Mouse (Mus musculus) thymus, adult 2 months (tissue): ENCODE measurements around the gene Hand1. TPM values are rescaled to one million over a fixed set of nuclear protein-coding genes. Genes with fewer than 3 reads are reported as not detected.

ENCODE experiments used
- DNase-seq: peaks from one replicate; pipeline ENCODE4 v3.0.0; 2021
- H3K27ac ChIP-seq: fragments of 200-500 bp; 2 replicates; pipeline ENCODE4 v1.5.1; 2012; ENCODE audit warnings: low read length, control low read depth; ENCODE audit not compliant: control insufficient read depth, insufficient read depth
- H3K27me3 ChIP-seq: fragments of 200-500 bp; 2 replicates; pipeline ENCODE4 v1.6.1; 2012; ENCODE audit warnings: mild to moderate bottlenecking, low read length, moderate library complexity, mixed read lengths; ENCODE audit not compliant: control insufficient read depth, insufficient read depth
- H3K36me3 ChIP-seq: fragments of 200-500 bp; 2 replicates; pipeline ENCODE4 v1.6.1; 2012; ENCODE audit warnings: mild to moderate bottlenecking, low read length, moderate library complexity; ENCODE audit not compliant: control insufficient read depth, insufficient read depth
- H3K4me1 ChIP-seq: fragments of 200-500 bp; replicated peaks from 2 replicates; pipeline ENCODE4 v1.6.1; 2012; ENCODE audit warnings: low read length; ENCODE audit not compliant: control insufficient read depth, insufficient read depth
- H3K4me3 ChIP-seq: fragments of 200-500 bp; 2 replicates; pipeline ENCODE4 v1.5.1; 2012; ENCODE audit warnings: mild to moderate bottlenecking, low read length, control low read depth, moderate library complexity; ENCODE audit not compliant: control insufficient read depth, insufficient read depth
- CTCF ChIP-seq: fragments of 200-500 bp; IDR thresholded peaks from 2 replicates; pipeline ENCODE4 v1.5.1; 2012; ENCODE audit warnings: mild to moderate bottlenecking, control low read depth, low read length, moderate library complexity, borderline replicate concordance; ENCODE audit not compliant: control insufficient read depth, poor library complexity, insufficient read depth; ENCODE audit errors: extremely low read depth
- POLR2A ChIP-seq: fragments of 200-500 bp; IDR thresholded peaks from 2 replicates; pipeline ENCODE4 v1.6.1; 2012; ENCODE audit warnings: mild to moderate bottlenecking, low read length, control low read depth, moderate library complexity; ENCODE audit not compliant: control insufficient read depth, poor library complexity, insufficient read depth; ENCODE audit errors: extremely low read depth
- WGBS: fragments of 180-500 bp; shearing (Covaris S2); methylation state at CpG from one replicate; pipeline ENCODE4 v1.1.7; 2018; 5-methylcytosine and 5-hydroxymethylcytosine counted together
- polyA plus RNA-seq: library from polyadenylated mRNA; depleted of rRNA; stranded (reverse); fragments of >200 nt; gene quantifications from 2 replicates; pipeline ENCODE4 v1.2.3, GENCODE M21; 2012

Gene Hand1
- polyA plus RNA-seq, 1 experiment, result 0.30 TPM

DNA sequence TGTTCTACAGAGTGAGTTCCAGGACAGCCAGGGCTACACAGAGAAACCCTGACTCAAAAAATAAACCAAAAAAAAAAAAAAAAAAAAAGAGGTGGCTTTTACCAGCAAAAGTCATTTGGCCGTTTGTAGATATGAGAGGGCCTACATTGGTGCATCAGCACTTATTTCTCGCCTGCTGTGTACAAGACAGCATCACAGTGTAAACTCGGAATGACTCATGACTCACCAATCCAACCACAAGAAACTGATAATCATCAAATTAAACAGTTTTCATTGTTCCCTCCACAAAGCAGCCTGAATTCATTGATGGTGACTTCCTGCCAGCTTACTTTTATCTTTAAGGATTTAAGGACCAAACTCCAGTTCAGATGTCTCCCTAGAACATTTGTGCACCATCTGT is 27.6 kb downstream of the Hand1 start:
- H3K4me3 ChIP-seq, result no peak overlapping the region
- no peak overlapping the region for H3K27ac ChIP-seq
- peaks cover 18% of the 10 kb centered on the region for H3K36me3 ChIP-seq
- DNase-seq, result no peak
- TF ChIP-seq CTCF (no peak), POLR2A (no peak)
- peaks cover 16% of the 10 kb centered on the region for H3K4me1 ChIP-seq
- no peaks in the 10 kb centered on the region for H3K27me3 ChIP-seq
- WGBS, result 28% methylated on average over 3 of the region's 3 CpGs

DNA sequence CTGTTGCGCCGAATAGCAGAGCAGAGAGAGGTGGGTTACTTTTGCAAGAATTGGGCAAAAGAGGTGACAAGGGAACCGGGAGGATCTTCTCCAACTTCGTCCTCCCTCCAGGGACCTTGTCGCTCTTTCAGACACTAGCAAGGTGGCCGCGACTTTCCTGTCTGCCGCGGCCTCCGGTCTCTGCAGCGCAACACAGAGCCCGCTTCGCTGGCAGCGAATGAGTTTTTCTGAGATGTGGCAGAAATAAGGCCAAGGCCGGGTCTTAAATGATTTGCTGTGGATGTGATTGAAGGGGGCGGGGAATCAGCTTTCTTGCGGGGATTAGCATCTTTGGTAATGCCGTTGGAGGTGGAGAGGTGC is 30.1 kb downstream of the Hand1 start:
- peaks cover 3% of the 10 kb centered on the region; the same call in 1 of the 2 replicates for H3K36me3 ChIP-seq
- peaks cover 16% of the 10 kb centered on the region for H3K4me1 ChIP-seq
- under 1% methylated on average over 18 of the region's 18 CpGs for WGBS
- H3K4me3 ChIP-seq, result peak overlapping the region; percentile 76
- DNase-seq, result peak; percentile 40
- H3K27me3 ChIP-seq, result no peaks in the 10 kb centered on the region
- H3K27ac ChIP-seq, result no peak overlapping the region
- no peak for TF ChIP-seq CTCF
- TF ChIP-seq POLR2A, result no peak

DNA sequence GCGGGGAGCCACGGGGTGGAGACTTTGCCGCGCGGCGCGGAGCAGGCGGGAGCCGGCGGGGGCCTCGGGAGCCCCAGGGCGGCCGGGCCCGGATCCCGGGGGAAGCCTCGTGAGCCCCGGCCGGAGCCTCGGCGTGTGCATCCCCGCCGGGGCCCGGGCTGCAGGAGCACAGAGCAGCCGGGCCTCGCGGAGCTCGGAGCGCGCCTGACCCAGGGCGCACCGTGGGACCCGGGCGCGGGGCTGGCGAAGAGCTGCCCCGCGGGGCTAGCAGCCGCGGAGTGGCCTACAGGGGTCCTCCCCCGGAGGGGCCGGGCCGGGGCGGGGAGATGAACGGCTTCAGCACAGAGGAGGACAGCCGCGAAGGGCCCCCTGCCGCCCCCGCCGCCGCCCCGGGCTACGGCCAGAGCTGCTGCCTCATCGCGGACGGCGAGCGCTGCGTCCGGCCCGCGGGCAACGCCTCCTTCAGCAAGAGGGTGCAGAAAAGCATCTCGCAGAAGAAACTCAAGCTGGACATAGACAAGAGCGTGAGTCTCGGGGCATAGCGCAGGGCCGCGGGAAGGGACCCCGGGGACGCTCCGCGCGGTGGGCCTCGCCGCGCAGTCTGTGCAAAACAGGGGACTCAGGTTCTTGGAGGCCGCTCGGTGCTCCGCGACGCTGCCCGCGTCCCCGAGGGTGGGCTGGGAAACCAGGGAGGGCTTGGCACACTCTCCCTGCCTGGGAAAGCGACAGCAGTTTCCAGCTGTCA is 30.7 kb downstream of the Hand1 start:
- peak; percentile 56 for DNase-seq

DNA sequence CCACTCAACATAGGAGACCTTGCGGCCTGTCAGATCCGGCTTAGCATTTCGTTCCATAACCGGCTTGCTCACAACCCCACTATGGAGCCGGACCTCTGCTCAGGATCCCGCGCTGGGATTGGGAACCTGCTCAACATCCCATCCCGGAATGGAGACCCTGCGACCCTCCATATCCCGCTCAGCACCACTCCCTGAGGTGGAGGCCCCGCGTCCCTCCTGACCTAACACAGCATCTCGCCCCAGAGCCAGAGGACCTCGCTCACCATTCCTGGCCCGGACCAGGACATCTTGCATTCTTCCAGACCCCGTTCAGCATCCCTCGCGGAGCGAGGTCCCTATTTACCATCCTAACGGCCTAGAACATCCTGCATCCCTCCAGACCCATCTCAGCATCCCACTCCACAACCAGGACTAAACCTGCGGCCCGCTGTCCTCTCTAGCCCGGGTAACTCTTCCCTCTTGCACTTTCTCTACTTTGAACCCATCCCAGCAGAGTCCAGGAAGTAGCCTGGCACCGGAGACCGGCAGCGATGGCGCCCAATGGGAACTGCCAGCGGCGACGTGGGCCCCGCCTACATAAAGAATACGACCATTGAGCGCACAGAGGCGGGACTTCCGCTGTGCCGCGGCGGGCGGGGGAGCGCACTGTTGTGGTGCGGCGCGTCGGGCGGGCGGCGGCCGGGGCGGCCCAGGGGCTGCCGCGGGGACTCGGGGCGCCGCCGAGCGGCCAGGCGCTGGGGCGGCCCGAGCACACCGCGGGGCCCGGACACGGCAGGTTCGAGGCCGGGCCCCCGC is 31.4 kb downstream of the Hand1 start, which contains the start of gene Sap30l:
TSS of gene Sap30l (plus strand) at position 667 of the 795 bp plus-strand sequence.
- Histone ChIP-seq H3K4me3 (peak within 1 kb of the TSS; percentile 82), H3K4me1 (peaks cover 20% of the 10 kb centered on the region), H3K27ac (peak within 1 kb of the TSS; percentile 64), H3K27me3 (no peaks in the 10 kb centered on the region), H3K36me3 (no peaks in the 10 kb centered on the region)
- peak; percentile 91 for TF ChIP-seq POLR2A
- TF ChIP-seq CTCF, result no peak; the same call in 1 of the 2 replicates
- peak; percentile 98 for DNase-seq
- WGBS, result 1% methylated on average over 64 of the region's 66 CpGs

More for the DNA sequence above, 30.7 kb downstream of the Hand1 start:
- peak; percentile 25; the same call in 1 of the 2 replicates for TF ChIP-seq CTCF
- 0 out of 2 replicates have a peak, but pooled peaks have one; percentile 16 for TF ChIP-seq POLR2A
- Histone ChIP-seq H3K4me3 (peak overlapping the region; percentile 76), H3K4me1 (peaks cover 18% of the 10 kb centered on the region), H3K36me3 (no peaks in the 10 kb centered on the region; the same call in 1 of the 2 replicates), H3K27ac (no peak overlapping the region), H3K27me3 (no peaks in the 10 kb centered on the region)
- WGBS, result under 1% methylated on average over 84 of the region's 85 CpGs

DNA sequence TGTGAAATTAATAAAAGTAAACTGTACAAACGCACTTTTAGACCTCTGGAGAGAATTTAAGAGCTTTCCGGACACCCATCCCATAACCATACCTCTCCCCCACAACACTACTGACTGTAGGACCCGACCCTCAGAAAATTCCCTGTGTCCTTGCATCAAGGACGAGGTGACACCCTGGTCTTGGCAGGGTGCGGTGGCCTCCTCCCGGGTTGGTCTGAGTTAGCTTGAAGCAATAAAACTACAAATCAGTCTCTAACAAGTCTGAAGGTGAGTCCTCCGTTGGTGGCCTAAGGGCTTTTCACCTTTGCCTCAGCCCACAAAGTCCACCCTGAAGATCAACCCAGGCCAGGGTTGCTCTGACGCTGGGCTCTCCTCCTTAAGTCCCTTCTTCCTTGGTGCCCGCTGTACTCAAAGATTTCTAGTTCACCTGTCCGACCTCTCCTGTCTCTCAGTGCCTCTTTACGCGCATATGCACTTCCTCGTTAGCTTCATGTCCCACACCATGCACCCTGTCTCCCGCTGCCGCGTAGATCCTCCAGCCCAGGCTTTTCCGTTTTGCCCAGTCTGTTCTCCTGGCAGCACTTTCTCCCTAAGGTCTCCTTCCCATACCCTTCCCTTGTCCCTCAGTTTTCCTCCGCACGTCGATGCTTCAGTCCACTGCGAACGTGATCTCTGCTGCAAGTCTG is 32.2 kb downstream of the Hand1 start:
- 22% methylated on average over 22 of the region's 22 CpGs for WGBS
- TF ChIP-seq POLR2A (no peak), CTCF (no peak)
- H3K27ac ChIP-seq, result peak overlapping the region; percentile 2; the same call in 1 of the 2 replicates
- H3K36me3 ChIP-seq, result no peaks in the 10 kb centered on the region
- no peaks in the 10 kb centered on the region for H3K27me3 ChIP-seq
- peak overlapping the region; percentile 82 for H3K4me3 ChIP-seq
- H3K4me1 ChIP-seq, result peaks cover 20% of the 10 kb centered on the region
- no peak for DNase-seq

DNA sequence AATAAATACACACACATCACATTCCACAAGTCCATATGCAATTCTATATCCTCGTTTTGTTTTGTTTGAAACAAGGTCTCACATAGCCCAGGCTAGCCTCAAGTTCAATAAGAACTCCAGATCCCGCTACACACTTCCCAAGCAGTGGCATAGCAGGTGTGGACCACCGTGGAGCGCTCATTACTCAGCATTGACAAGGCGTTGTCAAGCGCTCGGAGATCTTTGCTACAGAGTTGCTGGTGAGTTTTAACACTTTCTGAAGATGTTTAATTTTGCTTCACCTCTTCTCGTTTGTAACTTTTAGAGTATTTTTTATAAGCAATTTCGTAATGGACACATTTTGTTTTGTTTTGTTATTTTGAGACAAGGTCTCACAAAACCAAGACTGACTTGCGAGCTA is 33.2 kb downstream of the Hand1 start:
- H3K4me1 ChIP-seq, result peaks cover 22% of the 10 kb centered on the region

More for the DNA sequence above, 33.2 kb downstream of the Hand1 start:
- Histone ChIP-seq H3K27ac (no peak overlapping the region), H3K4me3 (no peak overlapping the region), H3K27me3 (no peaks in the 10 kb centered on the region), H3K36me3 (no peaks in the 10 kb centered on the region)
- WGBS, result 94% methylated on average over 10 of the region's 10 CpGs
- TF ChIP-seq POLR2A (no peak), CTCF (no peak)
- no peak for DNase-seq
